Mouse (Mus musculus): Measurements from ENCODE around the gene Nrd1.

Gene Nrd1

GRCm38 (mm10) chr4:108999999-109000950, at the start of gene Nrd1:
Gene Nrd1 (plus strand): TSS chr4:109000655.
- peak; percentile 99 for DNase-seq

- DNase-seq = no peak
Measured at GRCm38 (mm10) chr4:108951663-108952062, 48.8 kb upstream of the Nrd1 start.

DNA sequence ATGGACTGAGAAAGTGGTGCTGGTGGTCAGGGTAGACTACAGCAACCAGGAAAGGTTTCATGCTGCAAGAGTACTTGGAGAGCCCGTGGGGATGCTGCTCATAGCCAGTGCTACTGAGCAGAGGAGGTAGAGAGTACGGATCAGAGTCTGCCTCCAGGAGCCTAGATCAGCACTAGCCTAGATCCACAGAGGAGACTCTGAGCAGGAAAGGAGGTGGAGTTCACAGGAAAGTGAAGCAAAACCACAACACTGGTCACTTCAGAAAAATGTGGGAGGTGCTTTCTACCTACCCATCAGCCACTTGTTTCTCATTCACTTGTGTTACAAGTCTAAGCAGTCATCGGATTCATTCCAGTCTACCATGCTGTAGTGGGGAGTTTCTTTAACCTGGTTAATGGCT, 40.8 kb upstream of the Nrd1 start:
- DNase-seq = no peak

DNA sequence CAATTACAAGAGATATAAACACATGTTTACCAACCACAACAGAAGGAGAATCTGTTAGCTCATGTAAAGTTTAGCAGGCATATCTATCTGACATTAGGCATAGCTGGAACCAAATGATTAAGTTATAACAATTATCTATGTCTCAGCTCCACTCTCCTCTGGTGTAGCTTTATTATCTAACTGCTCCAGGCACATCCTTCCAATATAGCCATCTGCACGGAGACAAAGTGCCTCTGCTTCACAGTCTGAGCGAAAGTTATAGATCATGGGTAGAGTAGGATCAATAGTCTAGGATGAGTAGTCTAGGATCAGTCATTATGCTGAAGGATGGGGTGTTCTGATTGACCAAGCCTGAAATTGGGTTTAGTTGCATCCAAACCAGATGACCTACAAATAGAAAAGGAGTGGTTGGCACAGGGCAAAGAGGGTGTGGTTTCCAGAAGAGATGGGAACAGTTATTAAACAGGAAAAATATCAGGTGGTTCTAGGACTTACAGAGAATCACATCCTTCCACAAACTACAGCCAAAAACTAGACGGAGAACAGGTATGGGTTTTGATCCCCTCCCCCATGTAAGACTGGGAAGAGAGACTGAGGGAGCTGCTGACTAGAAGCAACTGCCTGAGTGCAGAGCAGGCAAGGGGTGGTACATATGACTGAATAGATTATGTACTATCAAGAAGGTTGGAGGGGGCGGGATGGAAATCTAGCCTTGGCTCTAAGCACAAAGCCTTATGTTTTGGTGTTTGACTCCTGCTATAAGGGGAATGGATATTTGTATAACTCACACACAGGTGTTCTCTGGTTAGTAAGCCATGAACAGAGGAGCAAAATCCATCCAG, 39.6 kb upstream of the Nrd1 start:
- no peak for DNase-seq

DNA sequence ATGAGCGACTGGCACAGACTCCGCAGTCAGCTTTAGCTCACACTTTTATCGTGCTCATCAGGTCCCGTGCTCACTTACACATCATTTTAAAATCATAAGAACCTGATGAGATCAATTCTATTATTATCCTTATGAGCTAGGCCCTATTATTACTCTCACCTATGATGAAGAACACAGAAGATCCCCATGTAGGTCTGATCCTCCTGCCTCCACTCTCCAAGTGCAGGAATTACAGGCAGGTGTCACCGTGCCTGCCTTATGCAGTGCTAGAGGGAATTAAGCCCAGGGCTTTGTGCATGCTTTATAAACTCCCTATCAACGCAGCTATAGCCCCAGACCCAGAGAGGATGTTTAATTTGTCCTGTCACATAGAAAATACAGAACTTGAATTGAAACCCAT, 37.4 kb upstream of the Nrd1 start:
- DNase-seq = no peak

DNA sequence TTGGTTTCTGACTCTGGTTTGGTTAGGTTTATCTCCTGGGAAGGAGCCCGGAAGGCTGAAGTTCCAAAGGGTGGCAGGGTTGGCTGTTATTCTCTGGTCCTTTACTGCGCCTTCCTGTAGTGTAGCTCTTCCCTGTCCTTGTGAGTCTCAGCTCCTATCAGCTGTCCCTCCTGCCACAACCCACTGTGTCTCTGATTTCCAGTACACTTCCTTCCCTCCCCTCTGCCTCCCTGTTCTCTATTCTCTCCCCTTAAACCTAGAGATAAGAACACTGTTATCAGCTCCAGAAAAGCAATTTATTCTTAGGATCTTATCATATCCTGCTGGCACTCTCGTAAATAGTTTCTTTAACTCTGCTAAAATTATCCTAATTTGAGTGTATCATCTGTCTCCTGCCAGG, 30.9 kb upstream of the Nrd1 start:
- DNase-seq = no peak

DNA sequence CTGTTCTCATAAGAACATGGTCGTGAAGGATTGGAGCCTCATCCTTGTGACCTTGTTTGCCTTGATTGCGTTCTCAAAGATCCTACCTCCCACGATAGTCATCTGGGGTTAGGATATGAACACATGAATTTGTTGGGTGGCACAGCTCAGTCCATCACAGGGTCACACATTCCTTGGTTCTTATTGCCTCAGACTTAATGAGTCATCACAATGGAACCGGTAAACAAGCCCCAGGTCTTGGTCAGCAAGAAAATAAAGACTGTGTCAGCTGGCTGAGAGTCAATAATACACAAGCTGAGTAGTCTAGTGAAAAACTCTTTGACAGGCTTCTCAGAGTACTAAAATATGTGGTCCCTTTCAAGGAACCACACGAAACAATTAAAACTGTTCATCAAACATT, 29.4 kb upstream of the Nrd1 start:
- DNase-seq = peak in 1 of 2 experiments; percentile 27

GRCm38 (mm10) chr4:108976458-108977071, 23.9 kb upstream of the Nrd1 start:
- DNase-seq = peak; percentile 64 to 75

DNA sequence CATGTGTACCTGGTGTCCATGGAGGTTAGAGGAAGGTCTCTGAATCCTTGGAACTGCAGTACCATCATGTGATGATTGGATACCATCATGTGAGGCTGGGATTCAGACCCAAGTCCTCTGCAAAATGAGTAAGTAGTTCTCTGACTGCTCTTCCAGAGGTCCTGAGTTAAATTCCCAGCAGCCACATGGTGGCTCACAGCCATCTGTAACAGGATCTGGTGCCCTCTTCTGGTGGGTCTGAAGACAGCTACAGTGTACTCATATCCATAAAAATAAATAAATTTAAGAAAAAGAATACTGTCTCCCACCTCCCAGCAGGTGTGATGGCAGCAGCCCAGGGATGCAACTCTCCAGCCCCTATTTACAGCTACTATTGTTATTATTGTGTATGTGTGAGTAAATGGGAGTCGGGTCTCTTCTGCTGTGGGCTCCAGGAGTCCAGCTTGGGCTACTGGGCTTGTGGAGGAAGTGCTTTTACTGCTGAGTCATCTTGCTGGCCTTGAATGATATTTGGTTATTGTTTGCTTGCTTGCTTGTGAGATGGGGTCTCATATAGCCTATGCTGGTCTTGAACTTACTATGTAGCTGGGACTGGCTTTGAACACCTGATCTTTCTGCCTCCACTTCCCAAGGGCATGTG, 13.5 kb upstream of the Nrd1 start:
- DNase-seq = no peak

GRCm38 (mm10) chr4:108987473-108987842, 13.0 kb upstream of the Nrd1 start:
- no peak for DNase-seq

DNA sequence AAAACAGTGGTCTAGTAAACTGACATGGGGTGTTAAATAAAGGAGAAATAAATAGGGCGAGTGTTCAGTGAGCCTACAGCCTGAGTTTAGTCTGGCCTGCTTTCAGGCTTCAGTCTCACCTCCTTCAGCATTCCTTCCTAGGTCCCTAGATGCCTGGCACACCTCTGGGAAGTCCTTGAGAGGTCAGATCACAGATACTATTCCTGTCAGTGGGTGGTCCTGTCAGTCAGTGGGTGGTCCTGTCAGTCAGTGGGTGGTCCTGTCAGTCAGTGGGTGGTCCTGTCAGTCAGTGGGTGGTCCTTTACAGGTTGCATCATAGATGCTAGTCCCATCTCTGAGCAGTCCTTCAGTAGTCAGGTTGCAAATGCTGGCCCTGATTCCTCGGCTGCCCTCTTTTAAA, 11.0 kb upstream of the Nrd1 start:
- no peak for DNase-seq

GRCm38 (mm10) chr4:108990032-108990431, 10.4 kb upstream of the Nrd1 start:
- no peak for DNase-seq

DNA sequence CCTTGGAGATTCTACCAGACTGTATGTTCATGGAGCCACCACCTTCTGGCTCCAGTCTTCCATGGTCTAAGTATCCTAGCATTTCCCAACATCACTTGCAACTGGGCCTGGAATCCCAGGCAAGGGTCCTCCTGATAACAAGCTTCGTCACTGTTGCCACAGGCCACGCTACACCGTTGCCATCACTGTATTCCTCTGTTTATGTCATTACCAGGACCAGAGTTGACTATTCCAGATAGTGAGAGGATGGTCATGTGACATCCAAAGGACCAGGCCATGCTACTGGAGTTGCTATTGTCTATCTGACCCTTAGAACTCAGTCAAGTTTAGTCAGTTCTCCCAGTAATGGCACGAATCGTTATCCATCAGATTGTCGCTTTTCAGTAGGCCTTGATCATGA, 9.9 kb upstream of the Nrd1 start:
- DNase-seq = no peak

- no peak for DNase-seq
Measured at GRCm38 (mm10) chr4:108991811-108992210, 8.6 kb upstream of the Nrd1 start.

DNA sequence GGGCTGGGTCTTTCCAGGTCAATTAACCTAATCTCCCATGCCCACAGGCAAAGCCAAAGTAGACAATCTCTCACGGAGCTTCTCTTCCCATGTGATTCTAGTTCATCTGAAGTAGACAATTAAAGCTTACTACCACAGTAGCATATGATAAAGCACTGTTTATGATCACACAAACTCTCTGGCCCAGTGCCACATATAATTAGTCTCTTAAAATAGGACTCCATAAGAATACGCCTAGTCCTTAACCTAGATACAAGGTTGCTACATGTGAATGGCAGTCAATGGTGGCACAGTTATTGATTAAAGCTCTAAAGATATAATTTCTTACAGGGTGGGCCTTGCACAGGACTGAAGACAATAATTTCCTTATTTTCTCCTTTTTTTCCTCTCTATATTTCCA, 7.5 kb upstream of the Nrd1 start:
- DNase-seq = no peak

- no peak for DNase-seq
Measured at GRCm38 (mm10) chr4:109000961-109001360, 506 bp downstream of the Nrd1 start.

- no peak for DNase-seq
Measured at GRCm38 (mm10) chr4:109008046-109008445, 7.6 kb downstream of the Nrd1 start.

DNA sequence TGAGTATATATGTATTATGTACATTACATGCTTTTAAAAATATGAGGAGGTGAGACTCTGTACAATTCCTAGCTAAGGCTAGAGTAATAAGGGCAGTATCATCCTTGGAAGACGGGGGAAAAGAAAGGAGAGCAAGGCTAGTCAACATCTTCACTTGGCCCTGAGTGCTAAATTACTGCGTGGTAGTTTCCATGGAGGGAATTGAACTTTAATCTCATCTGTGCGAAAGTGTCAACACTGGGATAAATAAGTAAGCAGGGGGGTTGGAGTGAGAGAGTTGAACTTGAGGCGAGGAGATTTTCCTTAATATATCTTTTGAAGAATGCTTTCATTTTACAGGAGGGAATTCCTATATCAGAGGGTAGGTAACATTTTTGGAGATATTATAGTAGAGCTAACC, 13.6 kb downstream of the Nrd1 start:
- DNase-seq = peak in 1 of 2 experiments; percentile 45

DNA sequence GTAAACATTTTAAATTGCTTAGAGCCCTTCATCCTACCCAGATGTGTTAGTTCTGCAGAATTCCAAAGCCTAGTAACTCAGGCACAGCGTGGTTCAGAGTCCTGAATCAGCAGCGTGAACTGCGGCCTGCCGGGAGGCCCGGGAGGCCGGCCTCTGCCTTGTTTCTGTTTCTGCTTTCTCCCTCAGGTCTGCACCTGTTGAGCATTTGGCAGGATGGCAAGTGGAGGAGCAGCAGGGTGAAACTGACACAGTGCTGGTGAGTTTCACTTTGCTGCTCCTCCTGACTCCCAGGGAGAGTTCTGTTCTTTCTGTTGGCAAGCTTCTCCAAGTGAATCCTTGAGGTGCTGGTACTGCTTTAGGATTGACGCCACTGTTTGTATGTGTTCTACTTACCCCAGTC, 17.0 kb downstream of the Nrd1 start:
- DNase-seq = peak; percentile 71 to 73

- no peak for DNase-seq
Measured at GRCm38 (mm10) chr4:109019301-109019700, 18.8 kb downstream of the Nrd1 start.

DNA sequence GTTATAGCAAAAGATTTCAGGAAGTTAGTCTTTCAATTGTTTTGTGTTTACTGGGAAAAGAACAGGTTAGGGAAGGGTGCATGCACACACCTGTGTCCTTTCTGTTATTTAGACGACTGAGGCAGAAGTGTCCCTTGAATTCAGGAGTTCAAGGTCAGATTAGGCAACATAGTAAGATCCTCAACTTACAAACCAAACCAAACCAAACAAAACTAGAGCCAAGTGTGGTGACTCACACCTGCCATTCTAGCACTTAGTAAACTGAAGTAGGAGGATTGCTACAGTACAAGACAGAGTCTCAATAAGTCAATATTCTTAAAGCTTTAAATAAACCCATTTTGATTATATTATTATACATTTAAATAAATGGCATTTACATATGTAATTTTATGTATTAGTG, 21.5 kb downstream of the Nrd1 start:
- no peak for DNase-seq

- DNase-seq = peak in 1 of 2 experiments; percentile 36
Measured at GRCm38 (mm10) chr4:109025061-109025460, 24.6 kb downstream of the Nrd1 start.

DNA sequence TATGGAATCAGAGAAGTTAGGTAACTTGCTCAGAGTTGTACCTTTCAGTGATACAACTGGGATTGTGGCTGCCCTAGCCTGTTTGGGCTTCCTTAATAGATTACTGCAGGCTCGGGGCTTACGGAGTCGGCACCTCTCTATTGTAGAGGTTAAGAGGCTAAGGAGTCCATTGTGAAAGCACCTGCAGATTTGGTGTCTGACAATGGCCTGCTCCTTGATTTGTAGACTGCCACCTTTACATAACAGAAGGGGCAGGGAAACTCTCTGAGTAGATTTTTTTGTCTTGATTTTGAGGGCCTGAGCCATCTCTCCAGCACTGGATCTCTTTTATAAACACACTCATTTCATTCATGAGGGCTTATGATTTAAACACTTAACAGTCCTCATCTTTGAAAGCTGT, 26.1 kb downstream of the Nrd1 start:
- DNase-seq = no peak
